Mouse (Mus musculus) myocyte (in vitro differentiated cells): Measurements from ENCODE around the gene Cep70.

Source experiments
- CEBPB ChIP-seq: IDR thresholded peaks from 2 replicates; pipeline ENCODE4 v1.6.1; 2011; ENCODE audit warnings: mild to moderate bottlenecking, moderate library complexity; ENCODE audit not compliant: poor library complexity, insufficient read depth, severe bottlenecking
- E2F4 ChIP-seq: IDR thresholded peaks from one replicate; pipeline ENCODE4 v1.6.1; 2011; ENCODE audit warnings: mild to moderate bottlenecking, control low read depth, moderate library complexity; ENCODE audit not compliant: insufficient read depth
- MAX ChIP-seq: IDR thresholded peaks from one replicate; pipeline ENCODE4 v1.6.1; 2011; ENCODE audit warnings: low read depth, mild to moderate bottlenecking, control low read depth
- POLR2A ChIP-seq: IDR thresholded peaks from one replicate; pipeline ENCODE4 v1.6.1; 2011; ENCODE audit warnings: low read depth, mild to moderate bottlenecking, control low read depth, moderate library complexity; ENCODE audit not compliant: insufficient read length
- POLR2AphosphoS2 ChIP-seq: IDR thresholded peaks from one replicate; pipeline ENCODE4 v1.6.1; 2011; ENCODE audit warnings: low read depth, control low read depth; ENCODE audit not compliant: insufficient read length
- TCF12 ChIP-seq: IDR thresholded peaks from one replicate; pipeline ENCODE4 v1.6.1; 2011; ENCODE audit warnings: mild to moderate bottlenecking, control low read depth; ENCODE audit not compliant: poor library complexity, insufficient read depth, severe bottlenecking
- USF1 ChIP-seq: IDR thresholded peaks from one replicate; pipeline ENCODE4 v1.6.1; 2011; ENCODE audit warnings: low read depth, mild to moderate bottlenecking, control low read depth, moderate library complexity

- no peak for TF ChIP-seq POLR2AphosphoS2
- no peak for TF ChIP-seq POLR2A
- no peak for TF ChIP-seq MAX
- no peak for TF ChIP-seq USF1
- no peak for TF ChIP-seq CEBPB
- TF ChIP-seq TCF12 = no peak
- no peak for TF ChIP-seq E2F4
Observed at GRCm38 (mm10) chr9:99258891-99259290, 15.7 kb downstream of the Cep70 start.
